ENCODE assay signal across 7 mouse cellular contexts in the genomic region with DNA sequence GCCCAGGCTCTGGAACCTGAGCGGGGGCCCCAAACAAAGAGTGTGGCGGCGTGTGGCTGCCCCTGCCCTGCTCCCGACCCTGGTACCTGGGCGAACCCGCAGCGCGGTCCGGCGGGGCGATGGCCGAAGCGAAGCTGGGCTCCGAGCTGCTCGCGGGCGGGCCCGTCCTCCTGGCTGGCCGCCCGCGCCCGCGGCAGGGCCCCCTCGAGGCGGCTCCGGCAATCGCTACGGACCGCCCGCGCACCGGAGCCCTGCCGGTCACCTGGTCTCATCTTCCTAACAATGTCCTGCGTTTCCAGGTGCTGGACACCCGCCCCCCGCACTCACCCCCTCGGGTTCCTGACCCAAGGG. TPM values are rescaled to one million over a fixed set of nuclear protein-coding genes. Genes with fewer than 3 reads are reported as not detected.
DNase-seq lines count a peak whose midpoint lies in the region; ATAC-seq and TF ChIP-seq lines count a peak whose summit lies in the region.

Gene Tns3 (minus strand): TSS at position 143 of the 351 bp plus-strand sequence.

- H3K4me2 ChIP-seq in forebrain, embryonic 11.5 days (ENCODE audit: low read depth, low read length, severe bottlenecking): peak within 1 kb of the TSS; percentile 89
- H3K4me2 ChIP-seq in lung, postnatal 0 days (replicated peaks; ENCODE audit: low read depth, low read length): peak within 1 kb of the TSS; percentile 90

- no peak for TF ChIP-seq CTCF in E14TG2a.4 (conservative IDR thresholded peaks at IDR 0.05; ENCODE audit: low read length)
- peak; percentile 55 for TF ChIP-seq CTCF in lung, postnatal 0 days (IDR thresholded peaks at IDR 0.05)

- peak; percentile 75 for ATAC-seq in forebrain, embryonic 11.5 days (replicated peaks; ENCODE audit: low FRiP score)
- ATAC-seq in lung, postnatal 0 days: peak; percentile 82

- DNase-seq in adipocyte (ENCODE audit: low spot score): peak; percentile 15
- no peak for DNase-seq in forebrain, embryonic 11.5 days (ENCODE audit: low spot score)
- DNase-seq in heart, postnatal 4 days: peak; percentile 78
- DNase-seq in layer of hippocampus, postnatal 10 days (ENCODE audit: low spot score in 2 of 2): peak; percentile 44 to 69
- peak; percentile 84 for DNase-seq in lung, postnatal 0 days (ENCODE audit: low spot score)
- DNase-seq in spleen, adult 18-20 months: peak; percentile 42 to 68

- peak within 1 kb of the TSS; percentile 89 for H3K4me3 ChIP-seq in E14TG2a.4 (replicated peaks; ENCODE audit: low read length)
- H3K4me3 ChIP-seq in forebrain, embryonic 11.5 days (ENCODE audit: low read depth, low read length): peak within 1 kb of the TSS; percentile 66
- H3K4me3 ChIP-seq in lung, postnatal 0 days (ENCODE audit: low read depth, low read length): peak within 1 kb of the TSS; percentile 90

- no peak for TF ChIP-seq EP300 in lung, postnatal 0 days (IDR thresholded peaks at IDR 0.05)

- peaks cover 19% of the 10 kb centered on the region for H3K36me3 ChIP-seq in E14TG2a.4 (ENCODE audit: insufficient read depth, low read length)
- no peaks in the 10 kb centered on the region for H3K36me3 ChIP-seq in forebrain, embryonic 11.5 days (ENCODE audit: control insufficient read depth, insufficient read depth, low read length)
- H3K36me3 ChIP-seq in lung, postnatal 0 days (ENCODE audit: insufficient read depth, low read length): no peaks in the 10 kb centered on the region

- WGBS in forebrain, embryonic 11.5 days: under 1% methylated on average over 37 of the region's 37 CpGs
- WGBS in lung, postnatal 0 days: under 1% methylated on average over 25 of the region's 37 CpGs

- no peak within 1 kb of the TSS for H3K27ac ChIP-seq in forebrain, embryonic 11.5 days (ENCODE audit: low read depth, low read length)
- H3K27ac ChIP-seq in lung, postnatal 0 days (ENCODE audit: low read length): peak within 1 kb of the TSS; percentile 94

- peaks cover 5% of the 10 kb centered on the region for H3K9me3 ChIP-seq in E14TG2a.4 (ENCODE audit: low read length)
- no peaks in the 10 kb centered on the region for H3K9me3 ChIP-seq in forebrain, embryonic 11.5 days (ENCODE audit: control insufficient read depth, low read length)
- H3K9me3 ChIP-seq in lung, postnatal 0 days (ENCODE audit: low read length): no peaks in the 10 kb centered on the region

- no peaks in the 10 kb centered on the region for H3K27me3 ChIP-seq in E14TG2a.4 (ENCODE audit: insufficient read depth, low read length)
- peaks cover 7% of the 10 kb centered on the region; the same call in 1 of the 2 replicates for H3K27me3 ChIP-seq in forebrain, embryonic 11.5 days (ENCODE audit: control insufficient read depth, insufficient read depth, low read length)
- no peaks in the 10 kb centered on the region for H3K27me3 ChIP-seq in lung, postnatal 0 days (replicated peaks; ENCODE audit: insufficient read depth, low read length)

- H3K9ac ChIP-seq in forebrain, embryonic 11.5 days (ENCODE audit: low read length): peak within 1 kb of the TSS; percentile 88
- peak within 1 kb of the TSS; percentile 89 for H3K9ac ChIP-seq in lung, postnatal 0 days (replicated peaks; ENCODE audit: low read depth)

- peaks cover 80% of the 10 kb centered on the region for H3K4me1 ChIP-seq in E14TG2a.4 (replicated peaks; ENCODE audit: low read depth, low read length)
- H3K4me1 ChIP-seq in forebrain, embryonic 11.5 days (replicated peaks; ENCODE audit: control insufficient read depth, insufficient read depth, low read length): peaks cover 2% of the 10 kb centered on the region; the same call in 1 of the 2 replicates
- H3K4me1 ChIP-seq in lung, postnatal 0 days (ENCODE audit: insufficient read depth, low read depth, low read length): peaks cover 11% of the 10 kb centered on the region

RNA-seq across cellular contexts. Expression of gene Tns3, which starts in this region (rescaled TPM):
- polyA plus RNA-seq in forebrain, embryonic 11.5 days (2014; fragmentation: Nextera tagmentation; extraction: Ambion mirVana): 8.5 and 8.8 TPM in 2 replicates
- total RNA-seq in heart, postnatal 4 days (2021): 10 to 100 TPM; 32.5 to 37.1 TPM
- total RNA-seq in layer of hippocampus, postnatal 10 days (2021): 10 to 100 TPM; 39.5 to 42.5 TPM
- 34.9 and 37.5 TPM in 2 replicates for polyA plus RNA-seq in lung, postnatal 0 days (2015; fragmentation: Nextera tagmentation; extraction: Ambion mirVana)
